Mouse (Mus musculus): ENCODE results near the gene Prkci. TPM values are rescaled to one million over a fixed set of nuclear protein-coding genes. Genes with fewer than 3 reads are reported as not detected.

Prkci gene
- polyA plus RNA-seq, 1 experiment from 2014 or later, result 43.5 TPM

DNA sequence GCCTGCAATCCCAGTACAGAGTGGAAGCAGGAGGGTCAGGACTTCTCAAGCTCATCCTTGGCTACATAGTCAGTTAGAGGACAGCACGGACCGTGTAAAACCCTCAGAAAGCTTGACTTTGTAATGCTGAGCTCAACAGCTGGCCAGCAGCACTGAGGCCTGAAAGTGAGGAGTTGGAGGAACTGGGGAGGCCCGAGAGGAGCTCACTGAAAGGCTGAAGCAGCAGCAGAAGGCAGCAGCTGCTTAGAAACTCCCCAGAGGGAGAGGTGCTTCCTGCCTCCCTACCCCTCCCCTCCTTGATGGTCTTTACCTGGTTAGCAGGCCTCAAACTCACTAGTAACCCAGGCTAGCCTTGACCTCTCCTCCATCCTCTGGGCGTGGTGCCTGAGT, 4.5 kb downstream of the Prkci start:
- Histone ChIP-seq H3K27ac (replicated peaks) (peak overlapping the region; percentile 2; the same call in 1 of the 2 replicates), H3K9me3 (peaks cover 6% of the 10 kb centered on the region; the same call in 1 of the 2 replicates), H3K27me3 (replicated peaks; ENCODE audit: low read depth, poor library complexity, severe bottlenecking) (no peaks in the 10 kb centered on the region), H3K4me3 (no peak overlapping the region), H3K36me3 (replicated peaks) (peaks cover 13% of the 10 kb centered on the region), H3K4me1 (peaks cover 43% of the 10 kb centered on the region)
- WGBS, result 39% methylated on average over 4 of the region's 4 CpGs
- DNase-seq (ENCODE audit: low spot score), result no peak

DNA sequence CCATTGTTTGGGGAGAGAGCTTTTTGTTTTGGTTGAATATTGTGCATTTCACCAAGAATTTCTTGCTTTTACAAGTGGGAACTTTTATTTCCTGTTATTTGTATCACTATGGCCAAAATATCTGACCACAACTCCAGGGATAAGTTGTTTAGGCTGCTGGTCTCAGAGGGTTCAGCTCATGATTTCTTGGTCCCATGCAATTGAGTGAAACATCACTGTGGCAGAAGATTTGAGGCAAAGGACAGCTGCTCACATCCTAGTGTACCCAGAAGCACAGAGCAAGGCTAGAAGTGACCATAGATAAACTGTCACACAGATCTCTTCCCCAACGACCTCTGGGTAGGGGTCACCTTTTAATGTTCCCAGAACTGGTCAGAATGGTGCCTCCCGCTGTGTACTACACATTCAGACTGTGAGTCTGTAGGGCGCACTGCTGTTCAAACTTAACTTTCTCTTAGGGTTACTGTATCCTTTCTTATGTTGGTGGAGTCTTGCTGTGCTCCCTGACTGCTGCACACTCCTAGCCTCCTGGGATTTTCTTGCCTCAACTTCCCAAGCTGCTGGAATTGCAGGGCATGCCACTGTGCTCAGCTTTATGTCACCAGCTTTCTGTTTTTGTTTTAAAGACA, 5.6 kb downstream of the Prkci start:
- WGBS, result 50% methylated on average over 3 of the region's 3 CpGs
- Histone ChIP-seq H3K9me3 (peaks cover 6% of the 10 kb centered on the region; the same call in 1 of the 2 replicates), H3K4me3 (no peak overlapping the region), H3K27me3 (replicated peaks; ENCODE audit: low read depth, poor library complexity, severe bottlenecking) (no peaks in the 10 kb centered on the region), H3K27ac (replicated peaks) (no peak overlapping the region), H3K4me1 (peaks cover 42% of the 10 kb centered on the region), H3K36me3 (replicated peaks) (peaks cover 13% of the 10 kb centered on the region)
- no peak for DNase-seq (ENCODE audit: low spot score)

DNA sequence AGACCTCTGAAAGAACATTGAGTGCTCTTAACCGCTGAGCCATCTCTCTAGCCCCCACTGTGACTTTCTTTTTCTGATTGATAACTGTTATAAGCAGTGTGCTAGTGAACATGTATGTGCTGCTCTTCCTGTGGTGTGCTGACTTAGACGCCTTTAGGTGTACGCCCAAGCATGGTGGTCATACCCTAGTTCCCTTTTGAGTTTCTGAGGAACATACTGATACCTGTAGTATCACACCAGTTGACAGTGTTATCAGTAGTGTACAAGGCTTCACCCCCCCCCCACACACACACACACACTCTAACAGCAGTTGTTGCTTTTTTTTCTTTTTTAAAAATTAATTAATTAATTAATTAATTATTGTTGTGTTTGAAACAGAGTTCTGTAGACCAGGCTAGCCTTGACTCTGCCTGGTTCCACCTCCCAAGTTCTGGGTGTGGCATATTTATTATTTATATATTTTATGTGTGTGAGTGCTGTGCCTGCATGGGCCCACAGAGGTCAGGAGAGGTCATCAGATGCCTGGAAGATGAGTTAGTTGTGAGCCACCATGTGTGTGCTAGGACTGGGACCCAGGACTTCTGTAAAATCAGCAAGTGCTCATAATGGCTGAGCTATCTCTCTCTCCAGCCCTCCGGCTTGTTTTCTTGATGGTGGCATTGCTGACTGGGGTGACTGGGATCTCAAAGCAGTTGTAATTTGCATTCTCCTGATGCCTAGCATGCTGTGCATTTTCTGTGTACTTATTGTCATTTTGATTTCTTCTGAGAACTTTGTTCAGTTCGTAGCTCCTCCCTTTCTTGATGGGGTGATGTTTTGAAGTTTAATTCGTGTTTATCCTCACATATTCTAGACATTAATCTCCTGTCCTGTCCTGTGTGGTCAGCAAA, 9.0 kb downstream of the Prkci start:
- no peak for DNase-seq (ENCODE audit: low spot score)
- no peaks in the 10 kb centered on the region for H3K27me3 ChIP-seq (replicated peaks; ENCODE audit: low read depth, poor library complexity, severe bottlenecking)
- H3K4me1 ChIP-seq, result peaks cover 16% of the 10 kb centered on the region
- peaks cover 6% of the 10 kb centered on the region; the same call in 1 of the 2 replicates for H3K9me3 ChIP-seq
- peaks cover 13% of the 10 kb centered on the region for H3K36me3 ChIP-seq (replicated peaks)
- WGBS, result 84% methylated on average over 6 of the region's 6 CpGs
- H3K4me3 ChIP-seq, result no peak overlapping the region
- no peak overlapping the region for H3K27ac ChIP-seq (replicated peaks)

DNA sequence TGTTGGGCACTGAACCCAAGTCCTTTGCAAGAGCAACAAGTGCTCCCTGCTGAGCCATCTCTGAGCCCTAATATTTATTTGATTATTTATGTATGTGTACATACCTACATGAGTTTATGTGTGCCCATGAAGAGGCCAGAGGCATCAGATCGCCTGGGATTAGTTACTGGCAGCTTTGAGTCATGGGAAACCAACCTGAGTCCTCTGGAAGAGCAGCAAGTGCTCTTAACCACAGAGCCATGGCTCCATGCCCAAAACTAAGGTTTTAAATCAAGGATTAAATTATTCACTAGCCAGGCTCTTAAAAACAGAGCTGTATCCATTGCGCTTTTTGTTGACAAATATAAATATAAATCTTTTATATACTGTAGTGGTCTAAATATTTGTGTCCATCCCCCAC, 18.8 kb downstream of the Prkci start:
- no peak overlapping the region for H3K27ac ChIP-seq (replicated peaks)
- H3K9me3 ChIP-seq, result no peaks in the 10 kb centered on the region
- 90% methylated on average over 2 of the region's 2 CpGs for WGBS
- H3K4me3 ChIP-seq, result no peak overlapping the region
- H3K4me1 ChIP-seq, result peaks cover 34% of the 10 kb centered on the region
- no peaks in the 10 kb centered on the region for H3K27me3 ChIP-seq (replicated peaks; ENCODE audit: low read depth, poor library complexity, severe bottlenecking)
- no peak for DNase-seq (ENCODE audit: low spot score)
- peaks cover 4% of the 10 kb centered on the region; the same call in 1 of the 2 replicates for H3K36me3 ChIP-seq (replicated peaks)

DNA sequence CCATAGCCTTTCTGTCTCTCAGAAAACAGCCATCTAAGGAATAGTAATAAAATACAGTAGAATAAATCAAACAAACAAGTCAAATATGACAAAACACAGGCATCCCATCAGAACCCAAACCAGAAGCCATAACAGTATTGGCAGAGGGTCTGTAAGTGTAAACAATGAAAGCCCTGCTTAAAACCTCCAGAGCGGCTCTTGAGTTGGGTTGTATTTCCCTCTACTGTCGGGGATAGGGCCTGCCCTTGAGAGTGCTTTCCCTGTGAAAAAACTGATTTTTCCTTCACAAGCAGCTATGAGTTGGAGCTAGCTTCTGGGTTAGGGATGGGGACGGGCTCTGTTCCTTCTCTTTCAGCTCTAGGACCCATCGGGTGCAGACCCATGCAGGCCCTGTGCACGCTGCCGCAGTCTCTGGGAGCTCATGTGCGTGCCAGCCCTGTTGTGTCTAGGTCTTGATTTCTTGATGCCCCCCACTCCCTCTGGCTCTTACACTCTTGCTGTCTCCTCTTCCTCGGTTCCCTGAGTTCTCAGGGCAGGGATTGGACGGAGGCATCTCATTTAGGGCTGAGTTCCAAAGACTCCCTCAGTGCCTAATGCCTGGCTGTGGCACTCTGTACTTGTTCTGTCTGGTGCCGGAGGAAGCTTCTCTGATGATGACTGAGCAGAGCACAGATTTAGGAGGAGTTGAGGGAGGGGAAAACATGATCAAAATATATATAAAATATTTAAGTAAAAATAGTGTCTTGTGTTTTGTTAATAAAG, 20.3 kb downstream of the Prkci start:
- DNase-seq (ENCODE audit: low spot score), result no peak
- Histone ChIP-seq H3K27me3 (replicated peaks; ENCODE audit: low read depth, poor library complexity, severe bottlenecking) (no peaks in the 10 kb centered on the region), H3K36me3 (replicated peaks) (peaks cover 19% of the 10 kb centered on the region), H3K27ac (replicated peaks) (peak overlapping the region; percentile 75), H3K4me1 (peaks cover 32% of the 10 kb centered on the region), H3K4me3 (no peak overlapping the region), H3K9me3 (no peaks in the 10 kb centered on the region)
- WGBS, result 80% methylated on average over 10 of the region's 10 CpGs

DNA sequence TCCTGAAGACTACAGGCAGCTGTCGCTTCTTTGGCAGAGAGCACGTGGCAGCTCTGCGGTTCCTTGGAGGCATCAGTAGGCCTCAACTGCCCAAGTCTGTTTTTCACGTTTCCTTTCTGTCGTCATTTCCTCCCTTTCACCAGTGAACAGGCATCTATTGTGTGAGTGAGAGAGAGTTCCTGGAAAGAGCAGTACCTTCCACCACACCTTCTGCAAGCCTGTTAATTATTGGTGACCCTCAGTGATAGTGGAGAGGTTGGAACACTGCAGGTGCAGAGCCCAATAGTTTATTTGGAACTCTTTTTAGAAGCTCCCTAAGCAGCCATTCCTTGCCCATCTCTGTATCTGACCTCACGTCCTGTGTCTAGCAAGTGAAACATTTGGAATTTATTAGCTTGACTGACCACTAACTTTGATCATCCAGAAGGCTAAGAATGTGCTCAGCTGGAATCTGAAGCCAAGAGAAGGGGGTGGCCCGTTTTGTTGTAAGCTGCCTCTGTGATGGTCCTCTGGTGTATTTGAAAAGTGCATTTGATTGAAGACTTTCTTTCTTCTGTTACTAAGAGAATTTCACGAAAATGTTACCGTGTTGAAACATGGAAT, 21.1 kb downstream of the Prkci start:
- Histone ChIP-seq H3K36me3 (replicated peaks) (peaks cover 24% of the 10 kb centered on the region), H3K4me1 (peaks cover 31% of the 10 kb centered on the region), H3K9me3 (no peaks in the 10 kb centered on the region), H3K27me3 (replicated peaks; ENCODE audit: low read depth, poor library complexity, severe bottlenecking) (no peaks in the 10 kb centered on the region), H3K4me3 (no peak overlapping the region), H3K27ac (replicated peaks) (peak overlapping the region; percentile 75)
- DNase-seq (ENCODE audit: low spot score), result peak; percentile 40
- 38% methylated on average over 9 of the region's 9 CpGs for WGBS

DNA sequence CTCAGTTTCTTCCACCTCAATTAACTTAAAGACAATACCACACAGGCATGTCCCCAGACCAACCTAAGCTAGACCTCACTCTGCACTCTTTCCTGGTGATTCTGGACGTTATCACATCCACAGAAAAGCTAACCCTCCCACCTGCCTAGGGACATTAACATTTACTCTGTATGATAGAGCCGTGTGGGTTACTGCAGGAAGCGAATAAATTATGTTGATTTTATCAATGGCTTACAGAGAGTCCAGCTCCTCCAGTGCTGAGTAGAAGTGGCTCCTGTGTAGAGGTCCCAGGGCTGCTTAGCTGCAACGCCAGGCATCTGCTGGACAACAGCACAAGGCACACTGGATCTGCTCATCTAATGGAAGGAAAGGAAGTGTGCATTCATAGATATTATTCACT, 22.1 kb downstream of the Prkci start:
- H3K4me1 ChIP-seq, result peaks cover 32% of the 10 kb centered on the region
- WGBS, result 67% methylated on average over 4 of the region's 4 CpGs
- DNase-seq (ENCODE audit: low spot score), result no peak
- H3K4me3 ChIP-seq, result no peak overlapping the region
- peaks cover 29% of the 10 kb centered on the region for H3K36me3 ChIP-seq (replicated peaks)
- H3K27me3 ChIP-seq (replicated peaks; ENCODE audit: low read depth, poor library complexity, severe bottlenecking), result no peaks in the 10 kb centered on the region
- no peaks in the 10 kb centered on the region for H3K9me3 ChIP-seq
- no peak overlapping the region for H3K27ac ChIP-seq (replicated peaks)

DNA sequence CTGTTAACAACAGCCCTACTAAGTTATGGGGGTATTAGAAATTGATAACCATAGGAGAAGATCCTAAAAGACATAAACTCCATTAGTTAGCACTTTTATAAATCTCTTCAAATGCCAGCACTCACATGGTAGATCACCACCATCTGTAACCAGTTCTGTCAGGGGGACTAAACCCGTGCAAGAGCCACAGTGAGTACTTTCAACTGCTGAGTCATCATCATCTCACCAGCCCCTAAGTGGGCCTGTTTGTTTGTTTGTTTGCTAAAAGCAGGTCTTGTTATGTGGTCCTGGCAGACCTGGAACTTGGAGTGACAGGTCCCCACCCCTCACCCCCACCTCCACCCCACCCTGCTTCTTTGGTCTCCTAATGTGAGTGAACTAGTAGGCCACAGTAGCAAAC, 23.7 kb downstream of the Prkci start:
- no peak overlapping the region for H3K4me3 ChIP-seq
- H3K27me3 ChIP-seq (replicated peaks; ENCODE audit: low read depth, poor library complexity, severe bottlenecking), result no peaks in the 10 kb centered on the region
- H3K36me3 ChIP-seq (replicated peaks), result peaks cover 29% of the 10 kb centered on the region
- no peak overlapping the region for H3K27ac ChIP-seq (replicated peaks)
- no peaks in the 10 kb centered on the region for H3K9me3 ChIP-seq
- WGBS, result 87% methylated on average over 1 of the region's 1 CpGs
- no peak for DNase-seq (ENCODE audit: low spot score)
- peaks cover 48% of the 10 kb centered on the region for H3K4me1 ChIP-seq

DNA sequence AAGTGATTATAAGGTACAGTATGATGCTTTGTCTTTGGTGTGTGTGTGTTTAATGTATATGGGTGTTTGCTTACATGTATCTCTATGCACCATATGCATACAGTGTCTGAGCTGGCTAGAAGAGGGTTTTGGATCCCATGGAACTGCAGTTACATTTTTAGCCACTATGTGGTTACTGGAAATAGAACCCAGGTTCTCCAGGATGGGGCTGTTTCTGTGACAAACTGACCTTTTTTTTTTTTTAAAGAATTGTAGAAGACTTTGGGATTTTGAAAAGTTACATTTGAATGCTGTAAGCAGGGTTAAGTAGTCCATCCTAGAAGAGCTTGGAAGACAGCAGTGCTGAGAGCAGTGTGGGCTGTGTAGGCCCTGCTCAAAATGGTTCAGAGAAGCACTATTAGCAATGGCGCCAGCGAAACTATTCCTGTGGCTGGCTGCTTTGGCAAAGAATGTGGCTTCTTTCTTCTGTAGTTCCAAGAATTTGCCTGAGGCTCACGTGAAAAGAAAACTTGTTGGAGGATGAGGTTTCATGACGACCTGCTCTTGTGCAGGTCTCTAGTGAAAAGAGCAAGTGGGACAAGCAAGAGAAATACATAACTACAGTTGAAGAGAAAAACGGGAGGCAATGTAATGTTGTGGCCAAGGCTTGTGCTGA, 24.4 kb downstream of the Prkci start:
- 82% methylated on average over 5 of the region's 5 CpGs for WGBS
- Histone ChIP-seq H3K9me3 (no peaks in the 10 kb centered on the region), H3K4me3 (no peak overlapping the region), H3K4me1 (peaks cover 45% of the 10 kb centered on the region), H3K27me3 (replicated peaks; ENCODE audit: low read depth, poor library complexity, severe bottlenecking) (no peaks in the 10 kb centered on the region), H3K36me3 (replicated peaks) (peaks cover 29% of the 10 kb centered on the region), H3K27ac (replicated peaks) (no peak overlapping the region)
- DNase-seq (ENCODE audit: low spot score), result no peak

DNA sequence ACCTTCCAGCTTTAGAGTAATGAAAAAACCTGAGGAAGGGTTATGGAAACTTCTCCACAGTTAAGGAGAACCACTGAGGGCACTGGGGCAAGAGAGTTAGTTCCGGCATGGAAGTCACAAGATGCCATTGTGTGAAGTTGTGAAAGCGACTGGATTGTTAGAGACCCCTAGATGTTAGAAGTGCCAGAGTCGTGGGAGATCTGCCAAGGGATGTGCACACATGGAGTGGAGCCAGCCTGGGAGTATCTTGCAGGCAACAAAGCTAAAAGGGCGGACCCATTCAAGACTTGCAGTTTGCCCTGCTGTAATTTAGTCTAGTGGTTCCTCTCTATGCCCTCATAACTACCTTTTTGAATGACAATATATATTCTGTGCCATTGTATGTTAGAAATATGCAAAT, 25.1 kb downstream of the Prkci start:
- H3K27me3 ChIP-seq (replicated peaks; ENCODE audit: low read depth, poor library complexity, severe bottlenecking), result no peaks in the 10 kb centered on the region
- no peak for DNase-seq (ENCODE audit: low spot score)
- H3K9me3 ChIP-seq, result no peaks in the 10 kb centered on the region
- WGBS, result 95% methylated on average over 4 of the region's 4 CpGs
- H3K4me1 ChIP-seq, result peaks cover 39% of the 10 kb centered on the region
- peaks cover 31% of the 10 kb centered on the region for H3K36me3 ChIP-seq (replicated peaks)
- H3K27ac ChIP-seq (replicated peaks), result no peak overlapping the region
- no peak overlapping the region for H3K4me3 ChIP-seq

DNA sequence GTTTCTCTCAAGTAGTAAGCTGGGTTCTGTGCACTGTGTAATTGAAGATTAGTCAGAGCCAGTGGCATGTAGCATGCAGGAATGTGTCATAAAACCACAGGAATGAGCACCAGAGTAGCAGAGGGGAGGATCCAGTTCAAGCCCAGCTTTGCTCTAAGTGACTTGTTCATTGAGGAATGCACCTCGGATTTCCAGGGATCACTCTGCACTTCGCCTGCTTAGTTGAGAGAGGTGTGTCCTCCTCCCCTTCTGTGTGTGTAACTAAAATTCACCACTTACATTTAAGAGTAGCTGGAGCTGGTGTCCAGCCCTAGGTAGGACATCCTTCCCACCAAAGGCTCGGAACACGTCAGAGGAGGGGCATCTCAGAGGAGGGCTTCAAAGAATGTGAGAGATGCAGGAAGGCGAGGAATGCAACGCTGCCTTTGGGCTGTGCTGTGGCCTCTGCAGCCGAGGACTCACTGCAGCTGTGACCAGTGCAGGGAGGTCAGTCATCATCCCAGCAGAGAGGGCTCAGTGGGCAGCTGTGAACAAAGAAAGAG, 27.4 kb downstream of the Prkci start:
- Histone ChIP-seq H3K27ac (replicated peaks) (peak overlapping the region; percentile 45; the same call in 1 of the 2 replicates), H3K9me3 (no peaks in the 10 kb centered on the region), H3K36me3 (replicated peaks) (peaks cover 31% of the 10 kb centered on the region), H3K4me3 (no peak overlapping the region), H3K27me3 (replicated peaks; ENCODE audit: low read depth, poor library complexity, severe bottlenecking) (no peaks in the 10 kb centered on the region), H3K4me1 (peaks cover 17% of the 10 kb centered on the region)
- WGBS, result 28% methylated on average over 7 of the region's 7 CpGs
- peak; percentile 56 for DNase-seq (ENCODE audit: low spot score)

Measured in embryonic facial prominence, embryonic 10.5 days (tissue).